Mouse (Mus musculus): Measurements from ENCODE around the gene Dennd1a. TPM values are rescaled to one million over a fixed set of nuclear protein-coding genes. Genes with fewer than 3 reads are reported as not detected.

Dennd1a gene
- polyA plus RNA-seq, 1 experiment from 2014 or later = 30.3 TPM

GRCm38 (mm10) chr2:37832253-37832652 lies 454.9 kb downstream of the Dennd1a start:
- in situ Hi-C loops (cut with MboI; ENCODE audit: low pct_unique_long_range_greater_than_20kb) = no loop called here
- DNase-seq (ENCODE audit: low read depth, low spot score) = no peak
- CTCF ChIA-PET = interaction anchor here (1.2 kb wide), 1 partner anchor 43 kb away, joined by 3 read pairs; no protein-coding TSS in a partner anchor
- no peak for TF ChIP-seq CTCF (IDR thresholded peaks at IDR 0.05)
- no peaks in the 10 kb centered on the region for H3K27me3 ChIP-seq
- no peak for ATAC-seq
- POLR2A ChIA-PET = interaction anchor here (0.7 kb wide), 1 partner anchor 13 kb away, joined by 4 read pairs; no protein-coding TSS in a partner anchor

GRCm38 (mm10) chr2:37829758-37830275 lies 457.4 kb downstream of the Dennd1a start:
- CTCF ChIA-PET = no interaction called here
- DNase-seq (ENCODE audit: low read depth, low spot score) (no peak), ATAC-seq (no peak)

GRCm38 (mm10) chr2:37823826-37824225 lies 463.4 kb downstream of the Dennd1a start:
- ChIA-PET CTCF (interaction anchor here (1.6 kb wide), 1 partner anchor 9 kb away, joined by 3 read pairs; no protein-coding TSS in a partner anchor), POLR2A (no interaction called here)
- in situ Hi-C loops (cut with MboI; ENCODE audit: low pct_unique_long_range_greater_than_20kb) = no loop called here

More at GRCm38 (mm10) chr2:37829758-37830275, 457.4 kb downstream of the Dennd1a start:
- POLR2A ChIA-PET = no interaction called here
- no peaks in the 10 kb centered on the region for H3K27me3 ChIP-seq
- no peak for TF ChIP-seq CTCF (IDR thresholded peaks at IDR 0.05)
- in situ Hi-C loops (cut with MboI; ENCODE audit: low pct_unique_long_range_greater_than_20kb) = no loop called here

GRCm38 (mm10) chr2:37822122-37822521 lies 465.1 kb downstream of the Dennd1a start:
- TF ChIP-seq CTCF (IDR thresholded peaks at IDR 0.05) = no peak
- POLR2A ChIA-PET = no interaction called here
- CTCF ChIA-PET = interaction anchor here (1.3 kb wide), 1 partner anchor 20 kb away, joined by 4 read pairs; no protein-coding TSS in a partner anchor
- ATAC-seq (no peak), DNase-seq (ENCODE audit: low read depth, low spot score) (no peak)
- in situ Hi-C loops (cut with MboI; ENCODE audit: low pct_unique_long_range_greater_than_20kb) = no loop called here
- H3K27me3 ChIP-seq = no peaks in the 10 kb centered on the region

More at GRCm38 (mm10) chr2:37823826-37824225, 463.4 kb downstream of the Dennd1a start:
- no peak for ATAC-seq
- no peak for TF ChIP-seq CTCF (IDR thresholded peaks at IDR 0.05)
- DNase-seq (ENCODE audit: low read depth, low spot score) = no peak
- no peaks in the 10 kb centered on the region for H3K27me3 ChIP-seq

- POLR2A ChIA-PET = no interaction called here
- DNase-seq (ENCODE audit: low read depth, low spot score) = no peak
- no peaks in the 10 kb centered on the region for H3K27me3 ChIP-seq
- ATAC-seq = no peak
- in situ Hi-C loops (cut with MboI; ENCODE audit: low pct_unique_long_range_greater_than_20kb) = loop anchor here (5.0 kb wide), 1 partner anchor 558 kb away; no protein-coding TSS in a partner anchor
- CTCF ChIA-PET = interaction anchor here (1.2 kb wide), 1 partner anchor 83 kb away, joined by 3 read pairs; no protein-coding TSS in a partner anchor
- no peak for TF ChIP-seq CTCF (IDR thresholded peaks at IDR 0.05)
Observed at GRCm38 (mm10) chr2:37819526-37820152, 467.6 kb downstream of the Dennd1a start.

- no peaks in the 10 kb centered on the region for H3K27me3 ChIP-seq
- no peak for DNase-seq (ENCODE audit: low read depth, low spot score)
- no peak for TF ChIP-seq CTCF (IDR thresholded peaks at IDR 0.05)
- CTCF ChIA-PET = interaction anchor here (0.8 kb wide), 1 partner anchor 557 kb away, joined by 3 read pairs; no protein-coding TSS in a partner anchor
- ATAC-seq = peak; percentile 20
- in situ Hi-C loops (cut with MboI; ENCODE audit: low pct_unique_long_range_greater_than_20kb) = loop anchor here (5.0 kb wide), 1 partner anchor 558 kb away; no protein-coding TSS in a partner anchor
- POLR2A ChIA-PET = no interaction called here
Observed at GRCm38 (mm10) chr2:37818761-37819525, 468.2 kb downstream of the Dennd1a start.

- ChIA-PET CTCF (interaction anchor here (0.8 to 1.7 kb wide), 5 partner anchors 9 to 560 kb away, joined by 3 to 7 read pairs (median 5); no protein-coding TSS in a partner anchor), POLR2A (no interaction called here)
- ATAC-seq (no peak), DNase-seq (ENCODE audit: low read depth, low spot score) (no peak)
- peak; percentile 96 for TF ChIP-seq CTCF (IDR thresholded peaks at IDR 0.05)
- in situ Hi-C loops (cut with MboI; ENCODE audit: low pct_unique_long_range_greater_than_20kb) = loop anchor here (5.0 kb wide), 1 partner anchor 562 kb away; no protein-coding TSS in a partner anchor
- H3K27me3 ChIP-seq = no peaks in the 10 kb centered on the region
Observed at GRCm38 (mm10) chr2:37815676-37816075, 471.5 kb downstream of the Dennd1a start.

GRCm38 (mm10) chr2:37814820-37815361 lies 472.3 kb downstream of the Dennd1a start:
- CTCF ChIA-PET = interaction anchor here (0.8 to 1.7 kb wide), 6 partner anchors 9 to 561 kb away, joined by 3 to 7 read pairs (median 4); no protein-coding TSS in a partner anchor
- DNase-seq (ENCODE audit: low read depth, low spot score) (no peak), ATAC-seq (no peak)
- POLR2A ChIA-PET = no interaction called here
- H3K27me3 ChIP-seq = no peaks in the 10 kb centered on the region
- in situ Hi-C loops (cut with MboI; ENCODE audit: low pct_unique_long_range_greater_than_20kb) = loop anchor here (5.0 kb wide), 1 partner anchor 562 kb away; no protein-coding TSS in a partner anchor
- no peak for TF ChIP-seq CTCF (IDR thresholded peaks at IDR 0.05)

GRCm38 (mm10) chr2:37812401-37812800 lies 474.8 kb downstream of the Dennd1a start:
- no peak for DNase-seq (ENCODE audit: low read depth, low spot score)
- in situ Hi-C loops (cut with MboI; ENCODE audit: low pct_unique_long_range_greater_than_20kb) = no loop called here
- ChIA-PET POLR2A (no interaction called here), CTCF (interaction anchor here (1.5 kb wide), 1 partner anchor 9 kb away, joined by 4 read pairs; no protein-coding TSS in a partner anchor)
- TF ChIP-seq CTCF (IDR thresholded peaks at IDR 0.05) = no peak
- ATAC-seq = no peak
- H3K27me3 ChIP-seq = no peaks in the 10 kb centered on the region

GRCm38 (mm10) chr2:37811682-37812081 lies 475.5 kb downstream of the Dennd1a start:
- no peaks in the 10 kb centered on the region for H3K27me3 ChIP-seq
- TF ChIP-seq CTCF (IDR thresholded peaks at IDR 0.05) = no peak
- CTCF ChIA-PET = no interaction called here
- POLR2A ChIA-PET = no interaction called here
- in situ Hi-C loops (cut with MboI; ENCODE audit: low pct_unique_long_range_greater_than_20kb) = no loop called here
- ATAC-seq = no peak
- no peak for DNase-seq (ENCODE audit: low read depth, low spot score)

All from Patski (cell line).